Mouse (Mus musculus) adipocyte (in vitro differentiated cells): Measurements from ENCODE around the gene Nsmce1.

Experiments used
- DNase-seq: peaks from one replicate; pipeline ENCODE4 v3.0.0-alpha.2; 2016; ENCODE audit warnings: low spot score

Nsmce1 gene

GRCm38 (mm10) chr7:125489636-125490035, 1.8 kb downstream of the Nsmce1 start:
- DNase-seq = no peak

- no peak for DNase-seq
Observed at GRCm38 (mm10) chr7:125488706-125489105, 2.7 kb downstream of the Nsmce1 start.

DNA sequence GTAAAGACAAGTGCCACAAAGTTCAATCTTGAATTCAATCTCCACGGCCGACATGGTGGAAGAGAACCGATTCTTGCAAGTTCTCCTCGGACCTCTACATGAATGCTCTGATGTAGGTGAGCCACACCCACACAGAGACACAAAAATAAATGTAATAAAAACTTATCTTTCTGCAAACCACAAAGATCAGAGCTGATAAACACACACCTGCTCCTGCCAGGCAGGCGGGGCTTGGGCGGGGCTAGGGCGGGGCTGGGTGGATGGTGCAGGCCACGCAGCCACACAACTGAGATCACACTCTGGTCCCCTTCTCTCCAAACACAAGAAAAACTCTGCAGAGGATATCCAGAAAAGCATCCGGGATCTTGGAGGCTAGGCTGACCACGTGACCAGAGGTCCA, 4.3 kb downstream of the Nsmce1 start:
- no peak for DNase-seq

- DNase-seq = no peak
Observed at GRCm38 (mm10) chr7:125486121-125486630, 5.2 kb downstream of the Nsmce1 start.

GRCm38 (mm10) chr7:125484791-125485190, 6.6 kb downstream of the Nsmce1 start:
- no peak for DNase-seq

- no peak for DNase-seq
Observed at GRCm38 (mm10) chr7:125482886-125483285, 8.5 kb downstream of the Nsmce1 start.

DNA sequence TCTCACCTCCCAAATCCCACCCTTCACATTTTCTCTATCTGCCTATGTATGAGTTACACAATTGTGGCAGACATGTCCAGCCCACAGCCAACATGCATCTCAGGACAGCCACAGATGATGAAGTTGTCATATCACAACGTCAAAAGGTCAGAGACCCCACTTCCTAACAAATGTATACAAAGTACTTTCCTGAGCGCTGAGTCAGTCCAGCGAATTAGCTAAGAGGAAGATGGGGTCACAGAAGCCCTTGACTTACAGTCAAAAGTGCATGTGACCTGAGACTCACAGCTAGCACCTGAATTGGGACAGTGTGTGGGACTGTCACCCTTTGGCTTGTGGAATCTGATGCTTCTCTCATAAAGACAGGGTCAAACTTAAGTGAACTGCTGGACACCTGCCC, 9.1 kb downstream of the Nsmce1 start:
- no peak for DNase-seq

DNA sequence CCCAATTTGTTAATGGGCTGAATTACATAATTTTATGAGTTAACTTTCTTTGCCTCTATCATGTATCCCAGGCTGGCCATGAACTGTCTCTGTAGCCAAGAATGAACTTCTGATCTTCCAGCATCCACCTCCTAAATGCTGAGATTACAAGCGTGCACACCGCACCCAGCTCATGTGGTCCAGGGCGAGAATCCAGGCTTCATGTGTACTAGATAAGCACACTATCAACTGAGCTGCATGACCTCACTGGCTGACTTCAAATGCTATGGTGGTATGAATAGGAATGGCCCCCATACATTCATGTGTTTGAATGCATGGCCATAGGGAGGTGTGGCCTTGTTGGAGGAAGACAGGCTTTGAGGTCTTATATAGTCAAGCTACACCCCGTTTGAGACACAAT, 10.9 kb downstream of the Nsmce1 start:
- no peak for DNase-seq

GRCm38 (mm10) chr7:125478391-125478984, 12.9 kb downstream of the Nsmce1 start:
- peak; percentile 31 for DNase-seq

- DNase-seq = no peak
Observed at GRCm38 (mm10) chr7:125475601-125476251, 15.7 kb downstream of the Nsmce1 start.

GRCm38 (mm10) chr7:125474535-125474934, 16.9 kb downstream of the Nsmce1 start:
- DNase-seq = no peak

GRCm38 (mm10) chr7:125471991-125472741, 19.2 kb downstream of the Nsmce1 start:
- DNase-seq = peak; percentile 72

DNA sequence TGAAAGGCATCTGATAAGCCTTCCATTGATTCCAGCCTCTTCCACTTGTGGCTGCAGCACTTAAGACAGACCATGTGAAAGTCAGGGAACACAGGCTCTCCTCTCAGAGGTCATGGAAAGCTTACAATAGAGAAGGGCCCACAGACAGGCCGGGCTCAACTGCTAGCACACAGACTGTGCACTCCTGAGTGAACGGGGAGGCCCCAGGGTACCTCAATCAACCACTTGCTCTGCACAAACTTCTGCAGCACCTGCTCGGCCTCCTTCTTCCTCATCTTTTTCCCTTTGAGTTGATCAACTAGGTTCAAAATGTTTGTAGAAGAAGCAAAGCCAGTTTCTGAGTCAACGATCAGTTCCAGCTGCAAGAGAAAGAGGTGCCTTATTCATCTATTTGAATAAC, 20.5 kb downstream of the Nsmce1 start:
- no peak for DNase-seq

DNA sequence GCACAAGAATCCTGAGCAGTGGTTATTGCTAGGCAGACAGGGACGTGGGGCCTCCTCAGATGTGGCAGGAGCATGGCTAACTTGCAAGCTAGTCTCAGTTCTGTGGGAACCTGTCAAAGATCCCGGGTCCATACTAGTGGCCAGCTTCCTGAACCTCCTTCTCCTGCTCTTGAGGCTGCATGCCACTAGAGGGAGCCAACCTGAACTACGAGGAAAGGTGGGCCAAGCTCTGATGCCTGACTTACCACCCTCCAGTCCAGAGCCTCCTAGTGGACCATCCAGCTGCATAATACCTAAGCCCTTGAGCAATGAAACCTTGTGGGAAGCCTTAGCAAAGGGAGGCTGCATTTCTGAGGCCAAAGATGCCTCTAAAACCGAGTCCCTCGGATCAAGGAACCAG, 21.5 kb downstream of the Nsmce1 start:
- DNase-seq = peak; percentile 39

DNA sequence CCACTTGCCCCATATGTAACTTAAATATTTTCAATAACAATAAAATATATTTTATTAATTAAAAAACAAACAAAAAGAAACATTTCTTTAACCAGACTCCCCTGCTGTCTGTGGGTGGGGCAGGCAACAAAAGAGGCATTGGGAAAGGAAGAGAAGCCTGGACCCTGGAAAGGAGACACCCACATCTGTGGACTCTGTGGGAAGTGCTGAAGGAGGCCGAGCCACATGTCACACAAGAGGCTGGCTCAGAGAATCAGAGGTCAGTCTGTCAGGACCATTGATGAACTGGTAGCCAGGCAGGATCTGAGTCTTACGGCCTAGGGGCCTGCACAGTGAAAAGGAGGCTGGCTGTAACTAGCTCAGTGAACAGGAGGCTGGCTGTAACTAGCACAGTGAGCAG, 29.2 kb downstream of the Nsmce1 start:
- no peak for DNase-seq

DNA sequence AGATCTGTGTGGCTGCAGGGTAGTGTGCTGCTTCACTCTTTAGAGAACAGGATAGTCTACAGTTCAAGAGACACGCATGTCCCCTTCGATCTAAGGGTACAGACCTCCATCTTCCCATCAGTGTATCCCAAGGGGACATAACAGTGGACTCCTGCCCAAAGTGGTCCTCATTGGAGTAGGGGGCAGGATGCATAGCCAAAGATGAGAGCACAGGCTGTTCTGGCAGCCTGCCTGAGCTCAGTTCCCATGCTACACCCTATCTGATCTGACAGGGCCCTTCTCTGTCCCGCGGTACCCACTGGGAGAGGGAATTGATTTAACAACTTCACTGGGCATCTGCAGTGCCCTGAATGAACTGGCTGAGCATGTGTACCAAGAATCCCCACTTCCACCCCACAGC, 37.7 kb downstream of the Nsmce1 start:
- no peak for DNase-seq

GRCm38 (mm10) chr7:125451078-125451477, 40.3 kb downstream of the Nsmce1 start:
- no peak for DNase-seq

DNA sequence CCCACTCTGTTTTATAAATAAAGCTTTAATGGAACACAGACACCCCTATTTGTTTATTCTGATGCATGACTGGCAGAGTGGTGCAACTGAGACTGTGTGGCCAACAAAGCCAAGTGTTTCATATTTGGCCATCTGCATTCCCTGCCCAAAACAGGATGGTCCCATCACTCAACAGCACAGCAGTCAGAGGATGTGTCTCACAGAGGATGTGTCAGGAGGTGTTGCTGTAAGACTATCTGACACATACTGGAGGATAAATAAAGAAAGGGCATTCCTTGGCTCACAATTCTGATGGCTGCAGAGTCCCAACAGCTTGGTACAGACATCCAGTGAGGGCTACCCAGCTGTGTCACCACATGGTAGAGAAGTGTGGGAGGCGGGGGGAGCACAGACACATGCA, 40.7 kb downstream of the Nsmce1 start:
- DNase-seq = no peak

GRCm38 (mm10) chr7:125444464-125445401, 46.7 kb downstream of the Nsmce1 start, which contains the start of gene Kdm8:
Kdm8 (plus strand) TSS chr7:125444676.
- DNase-seq = peak; percentile 95

GRCm38 (mm10) chr7:125444076-125444463, 47.3 kb downstream of the Nsmce1 start:
- no peak for DNase-seq

GRCm38 (mm10) chr7:125442323-125442722, 49.1 kb downstream of the Nsmce1 start:
- no peak for DNase-seq
